Mouse (Mus musculus): ENCODE measurements around the gene AY074887. TPM values are rescaled to one million over a fixed set of nuclear protein-coding genes. Genes with fewer than 3 reads are reported as not detected.
A peak's percentile ranks its signal among the peaks of the same experiment; 100 is the strongest.
"Not testable (repeated sequence)": the region's sequence is repeated elsewhere in the genome, so short reads cannot be mapped to it uniquely, and the experiment has no call there.

Gene AY074887
- total RNA-seq (2015; ENCODE audit: low replicate concordance) = not detected in 2 replicates
- total RNA-seq (2017; ENCODE audit: low replicate concordance) = not detected in 2 replicates

GRCm38 (mm10) chr9:54950575-54951321 is at the start of gene AY074887, which contains the start of gene Psma4:
Gene AY074887, minus strand, starts transcription at chr9:54950998.
Gene Psma4, plus strand, starts transcription at chr9:54950790.
- peak; percentile 95 for ATAC-seq (replicated peaks; ENCODE audit: low FRiP score, poor library complexity, severe bottlenecking)

GRCm38 (mm10) chr9:54995645-54996044 is 44.8 kb upstream of the AY074887 start:
- no peak for ATAC-seq (replicated peaks; ENCODE audit: low FRiP score, poor library complexity, severe bottlenecking)

GRCm38 (mm10) chr9:54994381-54994780 is 43.6 kb upstream of the AY074887 start:
- ATAC-seq (replicated peaks; ENCODE audit: low FRiP score, poor library complexity, severe bottlenecking) = no peak

- ATAC-seq (replicated peaks; ENCODE audit: low FRiP score, poor library complexity, severe bottlenecking) = no peak
These were observed 39.6 kb upstream of the AY074887 start for GRCm38 (mm10) chr9:54990362-54990761.

- ATAC-seq (replicated peaks; ENCODE audit: low FRiP score, poor library complexity, severe bottlenecking) = no peak
These were observed 31.6 kb upstream of the AY074887 start for GRCm38 (mm10) chr9:54982401-54982800.

- ATAC-seq (replicated peaks; ENCODE audit: low FRiP score, poor library complexity, severe bottlenecking) = no peak
These were observed 30.7 kb upstream of the AY074887 start for GRCm38 (mm10) chr9:54981291-54982191.

- no peak for ATAC-seq (replicated peaks; ENCODE audit: low FRiP score, poor library complexity, severe bottlenecking)
These were observed 29.9 kb upstream of the AY074887 start, which contains the start of gene Chrna5 for GRCm38 (mm10) chr9:54980674-54981073. Gene Chrna5, plus strand, starts transcription at chr9:54980880.

- ATAC-seq (replicated peaks; ENCODE audit: low FRiP score, poor library complexity, severe bottlenecking) = no peak
These were observed 19.3 kb upstream of the AY074887 start for GRCm38 (mm10) chr9:54969972-54970637.

GRCm38 (mm10) chr9:54963669-54964068 is 12.9 kb upstream of the AY074887 start:
- no peak for ATAC-seq (replicated peaks; ENCODE audit: low FRiP score, poor library complexity, severe bottlenecking)

- ATAC-seq (replicated peaks; ENCODE audit: low FRiP score, poor library complexity, severe bottlenecking) = no peak
These were observed 10.3 kb upstream of the AY074887 start for GRCm38 (mm10) chr9:54961059-54961458.

GRCm38 (mm10) chr9:54950162-54950561 is 636 bp downstream of the AY074887 start:
- not testable (repeated sequence) for ATAC-seq (replicated peaks; ENCODE audit: low FRiP score, poor library complexity, severe bottlenecking)

GRCm38 (mm10) chr9:54949465-54949864 is 1.3 kb downstream of the AY074887 start:
- ATAC-seq (replicated peaks; ENCODE audit: low FRiP score, poor library complexity, severe bottlenecking) = no peak

- ATAC-seq (replicated peaks; ENCODE audit: low FRiP score, poor library complexity, severe bottlenecking) = no peak
These were observed 4.5 kb downstream of the AY074887 start for GRCm38 (mm10) chr9:54946256-54946655.

- ATAC-seq (replicated peaks; ENCODE audit: low FRiP score, poor library complexity, severe bottlenecking) = no peak
These were observed 6.3 kb downstream of the AY074887 start for GRCm38 (mm10) chr9:54944467-54944866.

GRCm38 (mm10) chr9:54942071-54942470 is 8.7 kb downstream of the AY074887 start:
- no peak for ATAC-seq (replicated peaks; ENCODE audit: low FRiP score, poor library complexity, severe bottlenecking)

GRCm38 (mm10) chr9:54932379-54932778 is 18.4 kb downstream of the AY074887 start:
- ATAC-seq (replicated peaks; ENCODE audit: low FRiP score, poor library complexity, severe bottlenecking) = no peak

GRCm38 (mm10) chr9:54931765-54932164 is 19.0 kb downstream of the AY074887 start:
- no peak for ATAC-seq (replicated peaks; ENCODE audit: low FRiP score, poor library complexity, severe bottlenecking)

GRCm38 (mm10) chr9:54930741-54931140 is 20.1 kb downstream of the AY074887 start:
- ATAC-seq (replicated peaks; ENCODE audit: low FRiP score, poor library complexity, severe bottlenecking) = no peak

GRCm38 (mm10) chr9:54919946-54920345 is 30.9 kb downstream of the AY074887 start:
- ATAC-seq (replicated peaks; ENCODE audit: low FRiP score, poor library complexity, severe bottlenecking) = no peak

- no peak for ATAC-seq (replicated peaks; ENCODE audit: low FRiP score, poor library complexity, severe bottlenecking)
These were observed 32.0 kb downstream of the AY074887 start for GRCm38 (mm10) chr9:54918781-54919180.

Measured in erythroid progenitor cell, adult 5-6 weeks (primary cell).